Mouse (Mus musculus): Measurements from ENCODE around the gene Ucn2. TPM values are rescaled to one million over a fixed set of nuclear protein-coding genes. Genes with fewer than 3 reads are reported as not detected.

The Ucn2 gene
- polyA plus RNA-seq, 1 experiment from 2014 or later = not detected

DNA sequence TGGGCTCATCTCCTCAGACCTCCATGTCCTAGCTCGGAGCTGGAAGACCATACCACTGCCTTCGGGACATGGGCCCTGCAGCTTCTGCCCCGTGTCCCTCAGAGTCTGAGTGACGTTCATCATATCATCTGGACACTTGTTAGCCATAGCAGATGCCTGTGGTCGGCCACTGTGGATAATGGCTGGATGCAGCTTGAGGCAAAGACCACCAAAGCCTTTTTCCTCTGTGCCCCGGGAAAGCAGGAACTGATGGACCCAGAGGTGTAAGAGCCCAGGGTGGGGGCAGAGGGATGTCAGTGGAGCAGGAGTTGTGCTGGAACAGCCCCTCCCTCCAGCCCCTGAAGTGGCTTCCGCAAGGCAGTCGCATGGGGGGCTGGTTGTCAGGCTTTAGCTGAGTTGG, 45.9 kb downstream of the Ucn2 start:
- no peak for ATAC-seq
- Histone ChIP-seq H3K27me3 (replicated peaks; ENCODE audit: control insufficient read depth, insufficient read depth, low read length) (no peaks in the 10 kb centered on the region), H3K36me3 (ENCODE audit: control insufficient read depth, insufficient read depth) (peaks cover 25% of the 10 kb centered on the region), H3K4me3 (ENCODE audit: low read depth, low read length) (no peak overlapping the region), H3K27ac (ENCODE audit: low read depth, low read length) (no peak overlapping the region), H3K9ac (ENCODE audit: low read depth, low read length) (no peak overlapping the region), H3K4me1 (replicated peaks; ENCODE audit: control insufficient read depth, insufficient read depth, low read length) (peaks cover 7% of the 10 kb centered on the region; the same call in 1 of the 2 replicates), H3K9me3 (ENCODE audit: control insufficient read depth) (no peaks in the 10 kb centered on the region), H3K4me2 (replicated peaks; ENCODE audit: low read depth) (no peak overlapping the region)
- no peak for TF ChIP-seq CTCF (IDR thresholded peaks at IDR 0.05; ENCODE audit: low read depth)
- 89% methylated on average over 8 of the region's 8 CpGs for WGBS

DNA sequence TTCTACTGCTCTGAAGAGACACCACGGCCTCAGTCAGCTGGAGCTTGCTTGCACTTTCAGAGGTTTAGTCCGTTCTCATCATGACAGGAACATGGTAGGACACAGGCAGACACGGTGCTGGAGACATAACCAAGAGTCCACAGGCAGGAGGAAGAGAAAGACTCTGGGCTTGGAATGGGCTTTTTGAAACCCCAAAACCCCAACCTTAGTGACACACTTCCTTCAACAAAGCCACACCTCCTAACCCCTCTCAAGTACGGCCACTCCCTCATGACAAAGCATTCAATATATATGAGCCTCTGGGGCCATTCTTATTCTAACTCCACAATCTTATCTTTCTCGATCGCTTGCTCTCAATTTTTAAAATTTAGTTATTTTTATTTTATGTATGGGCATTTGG, 46.6 kb downstream of the Ucn2 start:
- 79% methylated on average over 6 of the region's 6 CpGs for WGBS

More for the DNA sequence above, 46.6 kb downstream of the Ucn2 start:
- H3K9me3 ChIP-seq (ENCODE audit: control insufficient read depth) = no peaks in the 10 kb centered on the region
- H3K4me2 ChIP-seq (replicated peaks; ENCODE audit: low read depth) = no peak overlapping the region
- H3K4me1 ChIP-seq (replicated peaks; ENCODE audit: control insufficient read depth, insufficient read depth, low read length) = peaks cover 7% of the 10 kb centered on the region; the same call in 1 of the 2 replicates
- no peak overlapping the region for H3K27ac ChIP-seq (ENCODE audit: low read depth, low read length)
- no peak for ATAC-seq
- H3K36me3 ChIP-seq (ENCODE audit: control insufficient read depth, insufficient read depth) = peaks cover 18% of the 10 kb centered on the region
- no peak overlapping the region for H3K9ac ChIP-seq (ENCODE audit: low read depth, low read length)
- no peaks in the 10 kb centered on the region for H3K27me3 ChIP-seq (replicated peaks; ENCODE audit: control insufficient read depth, insufficient read depth, low read length)
- TF ChIP-seq CTCF (IDR thresholded peaks at IDR 0.05; ENCODE audit: low read depth) = no peak
- H3K4me3 ChIP-seq (ENCODE audit: low read depth, low read length) = no peak overlapping the region

MicroRNA genes within 50 kb of the gene (microRNA counts, 519-probe panel; counts per million panel counts)
- microRNA mmu-miR-711 = not detected

Small RNAs within 50 kb of the gene (microRNA-seq; reads per million reads assigned to microRNA genes)
- not detected for gene Mir711

Other genes starting within 250 kb of the Ucn2 start
- gene Ip6k2, start 202.2 kb upstream of the Ucn2 start, polyA plus RNA-seq (2015; fragmentation: Nextera tagmentation; extraction: Ambion mirVana) = 28.1 and 31.4 TPM in 2 replicates
- 5.4 and 6.8 TPM in 2 replicates for gene Nckipsd, start 177.6 kb upstream of the Ucn2 start, polyA plus RNA-seq (2015; fragmentation: Nextera tagmentation; extraction: Ambion mirVana)
- 0.40 and 0.93 TPM in 2 replicates for gene Celsr3, start 159.7 kb upstream of the Ucn2 start, polyA plus RNA-seq (2015; fragmentation: Nextera tagmentation; extraction: Ambion mirVana)
- gene Slc26a6, start 132.7 kb upstream of the Ucn2 start, polyA plus RNA-seq (2015; fragmentation: Nextera tagmentation; extraction: Ambion mirVana) = 70.8 and 99.5 TPM in 2 replicates
- 0.21 TPM in 1 of 2 replicates, not detected in the other for gene Tmem89, start 71.4 kb upstream of the Ucn2 start, polyA plus RNA-seq (2015; fragmentation: Nextera tagmentation; extraction: Ambion mirVana)
- 557 and 585 TPM in 2 replicates for gene Uqcrc1, start 49.4 kb upstream of the Ucn2 start, polyA plus RNA-seq (2015; fragmentation: Nextera tagmentation; extraction: Ambion mirVana)
- 1.9 and 3.1 TPM in 2 replicates for gene Col7a1, start 32.4 kb upstream of the Ucn2 start, polyA plus RNA-seq (2015; fragmentation: Nextera tagmentation; extraction: Ambion mirVana)
- 43.1 and 48.3 TPM in 2 replicates for gene Pfkfb4, start 5.8 kb downstream of the Ucn2 start, polyA plus RNA-seq (2015; fragmentation: Nextera tagmentation; extraction: Ambion mirVana)
- gene Shisa5, start 52.6 kb downstream of the Ucn2 start, polyA plus RNA-seq (2015; fragmentation: Nextera tagmentation; extraction: Ambion mirVana) = 303 and 311 TPM in 2 replicates
- gene Trex1, start 73.7 kb downstream of the Ucn2 start, polyA plus RNA-seq (2015; fragmentation: Nextera tagmentation; extraction: Ambion mirVana) = 16.1 and 17.1 TPM in 2 replicates
- 7.5 and 8.9 TPM in 2 replicates for gene Atrip, start 88.1 kb downstream of the Ucn2 start, polyA plus RNA-seq (2015; fragmentation: Nextera tagmentation; extraction: Ambion mirVana)
- gene Ccdc51, start 96.5 kb downstream of the Ucn2 start, polyA plus RNA-seq (2015; fragmentation: Nextera tagmentation; extraction: Ambion mirVana) = 12.1 and 12.7 TPM in 2 replicates
- 683 and 718 TPM in 2 replicates for gene Tma7, start 96.6 kb downstream of the Ucn2 start, polyA plus RNA-seq (2015; fragmentation: Nextera tagmentation; extraction: Ambion mirVana)
- 1.3 and 1.6 TPM in 2 replicates for gene Plxnb1, start 109.4 kb downstream of the Ucn2 start, polyA plus RNA-seq (2015; fragmentation: Nextera tagmentation; extraction: Ambion mirVana)
- not detected in 2 replicates for gene Fbxw21, start 176.0 kb downstream of the Ucn2 start, polyA plus RNA-seq (2015; fragmentation: Nextera tagmentation; extraction: Ambion mirVana)
- not detected in 2 replicates for gene Fbxw13, start 210.0 kb downstream of the Ucn2 start, polyA plus RNA-seq (2015; fragmentation: Nextera tagmentation; extraction: Ambion mirVana)
- not detected in 2 replicates for gene Fbxw20, start 248.7 kb downstream of the Ucn2 start, polyA plus RNA-seq (2015; fragmentation: Nextera tagmentation; extraction: Ambion mirVana)